Mouse (Mus musculus): ENCODE results near the gene Slc22a14.
"Not testable (repeated sequence)": the region's sequence is repeated elsewhere in the genome, so short reads cannot be mapped to it uniquely, and the experiment has no call there.

Slc22a14 gene

GRCm38 (mm10) chr9:119265373-119266120, 99.8 kb downstream of the Slc22a14 start:
- not testable (repeated sequence) for DNase-seq (ENCODE audit: extremely low read depth, low read depth)

GRCm38 (mm10) chr9:119263067-119263466, 102.3 kb downstream of the Slc22a14 start:
- no peak for DNase-seq (ENCODE audit: extremely low read depth, low read depth)

GRCm38 (mm10) chr9:119260825-119261224, 104.5 kb downstream of the Slc22a14 start:
- no peak for DNase-seq (ENCODE audit: extremely low read depth, low read depth)

- DNase-seq (ENCODE audit: extremely low read depth, low read depth) = no peak
Measured at GRCm38 (mm10) chr9:119258785-119259184, 106.6 kb downstream of the Slc22a14 start.

GRCm38 (mm10) chr9:119258128-119258527, 107.2 kb downstream of the Slc22a14 start:
- DNase-seq (ENCODE audit: extremely low read depth, low read depth) = no peak

- DNase-seq (ENCODE audit: extremely low read depth, low read depth) = no peak
Measured at GRCm38 (mm10) chr9:119256161-119256560, 109.2 kb downstream of the Slc22a14 start.

- no peak for DNase-seq (ENCODE audit: extremely low read depth, low read depth)
Measured at GRCm38 (mm10) chr9:119255096-119255495, 110.3 kb downstream of the Slc22a14 start.

GRCm38 (mm10) chr9:119254187-119254586, 111.2 kb downstream of the Slc22a14 start:
- no peak for DNase-seq (ENCODE audit: extremely low read depth, low read depth)

- no peak for DNase-seq (ENCODE audit: extremely low read depth, low read depth)
Measured at GRCm38 (mm10) chr9:119247996-119248395, 117.4 kb downstream of the Slc22a14 start.

GRCm38 (mm10) chr9:119246826-119247225, 118.5 kb downstream of the Slc22a14 start:
- DNase-seq (ENCODE audit: extremely low read depth, low read depth) = no peak

GRCm38 (mm10) chr9:119243981-119244380, 121.4 kb downstream of the Slc22a14 start:
- DNase-seq (ENCODE audit: extremely low read depth, low read depth) = no peak

- no peak for DNase-seq (ENCODE audit: extremely low read depth, low read depth)
Measured at GRCm38 (mm10) chr9:119241169-119241865, 124.0 kb downstream of the Slc22a14 start.

GRCm38 (mm10) chr9:119240286-119240997, 124.9 kb downstream of the Slc22a14 start:
- no peak for DNase-seq (ENCODE audit: extremely low read depth, low read depth)

GRCm38 (mm10) chr9:119239274-119239673, 126.1 kb downstream of the Slc22a14 start:
- no peak for DNase-seq (ENCODE audit: extremely low read depth, low read depth)

- DNase-seq (ENCODE audit: extremely low read depth, low read depth) = no peak
Measured at GRCm38 (mm10) chr9:119238796-119239195, 126.6 kb downstream of the Slc22a14 start.

GRCm38 (mm10) chr9:119231552-119231951, 133.8 kb downstream of the Slc22a14 start:
- no peak for DNase-seq (ENCODE audit: extremely low read depth, low read depth)

- no peak for DNase-seq (ENCODE audit: extremely low read depth, low read depth)
Measured at GRCm38 (mm10) chr9:119230829-119231228, 134.5 kb downstream of the Slc22a14 start.

- DNase-seq (ENCODE audit: extremely low read depth, low read depth) = no peak
Measured at GRCm38 (mm10) chr9:119220249-119220648, 145.1 kb downstream of the Slc22a14 start.

GRCm38 (mm10) chr9:119219667-119220066, 145.7 kb downstream of the Slc22a14 start:
- no peak for DNase-seq (ENCODE audit: extremely low read depth, low read depth)

- DNase-seq (ENCODE audit: extremely low read depth, low read depth) = not testable (repeated sequence)
Measured at GRCm38 (mm10) chr9:119215341-119215740, 150.0 kb downstream of the Slc22a14 start.

- no peak for DNase-seq (ENCODE audit: extremely low read depth, low read depth)
Measured at GRCm38 (mm10) chr9:119214601-119215000, 150.8 kb downstream of the Slc22a14 start.

- DNase-seq (ENCODE audit: extremely low read depth, low read depth) = no peak
Measured at GRCm38 (mm10) chr9:119212996-119213395, 152.4 kb downstream of the Slc22a14 start.

Data from MEL-GATA-1-ER (cell line).